Mouse (Mus musculus): ENCODE measurements around the gene Tbcc. TPM values are rescaled to one million over a fixed set of nuclear protein-coding genes. Genes with fewer than 3 reads are reported as not detected.
A peak's percentile ranks its signal among the peaks of the same experiment; 100 is the strongest.
"Not testable (repeated sequence)": the region's sequence is repeated elsewhere in the genome, so short reads cannot be mapped to it uniquely, and the experiment has no call there.

The Tbcc gene
- 52.6 and 55.6 TPM in 2 replicates for polyA plus RNA-seq (2015; fragmentation: Nextera tagmentation; extraction: Ambion mirVana)

- peak within 1 kb of the TSS; percentile 85 for H3K4me2 ChIP-seq (ENCODE audit: low read length)
- H3K27me3 ChIP-seq (replicated peaks; ENCODE audit: control insufficient read depth, insufficient read depth, low read length), result no peaks in the 10 kb centered on the region
- peak within 1 kb of the TSS; percentile 85 for H3K9ac ChIP-seq (replicated peaks; ENCODE audit: low read depth, low read length)
- ATAC-seq, result peak; percentile 94
- under 1% methylated on average over 40 of the region's 40 CpGs for WGBS
- no peaks in the 10 kb centered on the region for H3K9me3 ChIP-seq (ENCODE audit: control insufficient read depth, low read length)
- H3K4me1 ChIP-seq (replicated peaks; ENCODE audit: control insufficient read depth, insufficient read depth, low read length), result peaks cover 28% of the 10 kb centered on the region
- H3K27ac ChIP-seq (ENCODE audit: low read length), result peak within 1 kb of the TSS; percentile 97
- H3K36me3 ChIP-seq (ENCODE audit: control insufficient read depth, insufficient read depth), result no peaks in the 10 kb centered on the region
- peak within 1 kb of the TSS; percentile 62 for H3K4me3 ChIP-seq (replicated peaks; ENCODE audit: low read length)
These were observed at the start of gene Tbcc for GRCm38 (mm10) chr17:46890116-46890815. Gene Tbcc, plus strand, starts transcription at chr17:46890684.

- Histone ChIP-seq H3K4me3 (replicated peaks; ENCODE audit: low read length) (no peak overlapping the region), H3K27ac (ENCODE audit: low read length) (no peak overlapping the region), H3K4me1 (replicated peaks; ENCODE audit: control insufficient read depth, insufficient read depth, low read length) (no peaks in the 10 kb centered on the region), H3K36me3 (ENCODE audit: control insufficient read depth, insufficient read depth) (no peaks in the 10 kb centered on the region), H3K9me3 (ENCODE audit: control insufficient read depth, low read length) (no peaks in the 10 kb centered on the region), H3K4me2 (ENCODE audit: low read length) (no peak overlapping the region), H3K9ac (replicated peaks; ENCODE audit: low read depth, low read length) (no peak overlapping the region), H3K27me3 (replicated peaks; ENCODE audit: control insufficient read depth, insufficient read depth, low read length) (no peaks in the 10 kb centered on the region)
- WGBS, result 74% methylated on average over 2 of the region's 2 CpGs
- no peak for ATAC-seq
These were observed 47.5 kb upstream of the Tbcc start for GRCm38 (mm10) chr17:46843022-46843421.

GRCm38 (mm10) chr17:46843716-46844115 lies 46.8 kb upstream of the Tbcc start:
- no peak overlapping the region for H3K4me3 ChIP-seq (replicated peaks; ENCODE audit: low read length)
- 57% methylated on average over 7 of the region's 7 CpGs for WGBS
- no peaks in the 10 kb centered on the region for H3K27me3 ChIP-seq (replicated peaks; ENCODE audit: control insufficient read depth, insufficient read depth, low read length)
- ATAC-seq, result no peak
- no peak overlapping the region for H3K27ac ChIP-seq (ENCODE audit: low read length)
- H3K9ac ChIP-seq (replicated peaks; ENCODE audit: low read depth, low read length), result no peak overlapping the region
- H3K9me3 ChIP-seq (ENCODE audit: control insufficient read depth, low read length), result no peaks in the 10 kb centered on the region
- H3K36me3 ChIP-seq (ENCODE audit: control insufficient read depth, insufficient read depth), result no peaks in the 10 kb centered on the region
- H3K4me2 ChIP-seq (ENCODE audit: low read length), result no peak overlapping the region
- no peaks in the 10 kb centered on the region for H3K4me1 ChIP-seq (replicated peaks; ENCODE audit: control insufficient read depth, insufficient read depth, low read length)

GRCm38 (mm10) chr17:46844811-46845210 lies 45.7 kb upstream of the Tbcc start:
- Histone ChIP-seq H3K27ac (ENCODE audit: low read length) (no peak overlapping the region), H3K9me3 (ENCODE audit: control insufficient read depth, low read length) (no peaks in the 10 kb centered on the region), H3K4me3 (replicated peaks; ENCODE audit: low read length) (no peak overlapping the region), H3K27me3 (replicated peaks; ENCODE audit: control insufficient read depth, insufficient read depth, low read length) (no peaks in the 10 kb centered on the region), H3K36me3 (ENCODE audit: control insufficient read depth, insufficient read depth) (no peaks in the 10 kb centered on the region), H3K4me1 (replicated peaks; ENCODE audit: control insufficient read depth, insufficient read depth, low read length) (no peaks in the 10 kb centered on the region), H3K9ac (replicated peaks; ENCODE audit: low read depth, low read length) (no peak overlapping the region), H3K4me2 (ENCODE audit: low read length) (no peak overlapping the region)
- 64% methylated on average over 10 of the region's 10 CpGs for WGBS
- no peak for ATAC-seq

- WGBS, result 86% methylated on average over 12 of the region's 12 CpGs
These were observed 45.2 kb upstream of the Tbcc start for GRCm38 (mm10) chr17:46845262-46845661.

GRCm38 (mm10) chr17:46846573-46846972 lies 43.9 kb upstream of the Tbcc start:
- H3K4me2 ChIP-seq (ENCODE audit: low read length); H3K4me3 ChIP-seq (replicated peaks; ENCODE audit: low read length); H3K9ac ChIP-seq (replicated peaks; ENCODE audit: low read depth, low read length); H3K4me1 ChIP-seq (replicated peaks; ENCODE audit: control insufficient read depth, insufficient read depth, low read length); H3K27me3 ChIP-seq (replicated peaks; ENCODE audit: control insufficient read depth, insufficient read depth, low read length); ATAC-seq; H3K36me3 ChIP-seq (ENCODE audit: control insufficient read depth, insufficient read depth); H3K9me3 ChIP-seq (ENCODE audit: control insufficient read depth, low read length); H3K27ac ChIP-seq (ENCODE audit: low read length): not testable (repeated sequence)
- WGBS, result 95% methylated on average over 18 of the region's 18 CpGs

More at GRCm38 (mm10) chr17:46845262-46845661, 45.2 kb upstream of the Tbcc start:
- no peaks in the 10 kb centered on the region for H3K27me3 ChIP-seq (replicated peaks; ENCODE audit: control insufficient read depth, insufficient read depth, low read length)
- no peaks in the 10 kb centered on the region for H3K36me3 ChIP-seq (ENCODE audit: control insufficient read depth, insufficient read depth)
- no peak for ATAC-seq
- H3K4me3 ChIP-seq (replicated peaks; ENCODE audit: low read length), result no peak overlapping the region
- H3K9ac ChIP-seq (replicated peaks; ENCODE audit: low read depth, low read length), result no peak overlapping the region
- H3K4me1 ChIP-seq (replicated peaks; ENCODE audit: control insufficient read depth, insufficient read depth, low read length), result no peaks in the 10 kb centered on the region
- no peak overlapping the region for H3K27ac ChIP-seq (ENCODE audit: low read length)
- H3K4me2 ChIP-seq (ENCODE audit: low read length), result no peak overlapping the region
- H3K9me3 ChIP-seq (ENCODE audit: control insufficient read depth, low read length), result no peaks in the 10 kb centered on the region

- H3K4me3 ChIP-seq (replicated peaks; ENCODE audit: low read length), result no peak overlapping the region
- H3K4me1 ChIP-seq (replicated peaks; ENCODE audit: control insufficient read depth, insufficient read depth, low read length), result no peaks in the 10 kb centered on the region
- WGBS, result 90% methylated on average over 7 of the region's 7 CpGs
- no peaks in the 10 kb centered on the region for H3K27me3 ChIP-seq (replicated peaks; ENCODE audit: control insufficient read depth, insufficient read depth, low read length)
- no peak for ATAC-seq
- no peak overlapping the region for H3K9ac ChIP-seq (replicated peaks; ENCODE audit: low read depth, low read length)
- no peaks in the 10 kb centered on the region for H3K9me3 ChIP-seq (ENCODE audit: control insufficient read depth, low read length)
- no peaks in the 10 kb centered on the region for H3K36me3 ChIP-seq (ENCODE audit: control insufficient read depth, insufficient read depth)
- H3K4me2 ChIP-seq (ENCODE audit: low read length), result no peak overlapping the region
- H3K27ac ChIP-seq (ENCODE audit: low read length), result no peak overlapping the region
These were observed 43.3 kb upstream of the Tbcc start for GRCm38 (mm10) chr17:46847206-46847605.

- WGBS, result 54% methylated on average over 6 of the region's 6 CpGs
- H3K4me2 ChIP-seq (ENCODE audit: low read length), result no peak overlapping the region
- no peaks in the 10 kb centered on the region for H3K36me3 ChIP-seq (ENCODE audit: control insufficient read depth, insufficient read depth)
- H3K27me3 ChIP-seq (replicated peaks; ENCODE audit: control insufficient read depth, insufficient read depth, low read length), result no peaks in the 10 kb centered on the region
- H3K4me3 ChIP-seq (replicated peaks; ENCODE audit: low read length), result no peak overlapping the region
- H3K9me3 ChIP-seq (ENCODE audit: control insufficient read depth, low read length), result no peaks in the 10 kb centered on the region
- peaks cover 27% of the 10 kb centered on the region for H3K4me1 ChIP-seq (replicated peaks; ENCODE audit: control insufficient read depth, insufficient read depth, low read length)
- peak overlapping the region; percentile 1; the same call in 1 of the 2 replicates for H3K27ac ChIP-seq (ENCODE audit: low read length)
- no peak for ATAC-seq
- no peak overlapping the region for H3K9ac ChIP-seq (replicated peaks; ENCODE audit: low read depth, low read length)
These were observed 37.8 kb upstream of the Tbcc start for GRCm38 (mm10) chr17:46852725-46853124.

GRCm38 (mm10) chr17:46853281-46853680 lies 37.2 kb upstream of the Tbcc start:
- Histone ChIP-seq H3K9ac (replicated peaks; ENCODE audit: low read depth, low read length) (no peak overlapping the region), H3K36me3 (ENCODE audit: control insufficient read depth, insufficient read depth) (no peaks in the 10 kb centered on the region), H3K4me3 (replicated peaks; ENCODE audit: low read length) (no peak overlapping the region), H3K27ac (ENCODE audit: low read length) (peak overlapping the region; percentile 1; the same call in 1 of the 2 replicates), H3K9me3 (ENCODE audit: control insufficient read depth, low read length) (no peaks in the 10 kb centered on the region), H3K4me1 (replicated peaks; ENCODE audit: control insufficient read depth, insufficient read depth, low read length) (peaks cover 27% of the 10 kb centered on the region), H3K27me3 (replicated peaks; ENCODE audit: control insufficient read depth, insufficient read depth, low read length) (no peaks in the 10 kb centered on the region), H3K4me2 (ENCODE audit: low read length) (no peak overlapping the region)
- no peak for ATAC-seq
- 39% methylated on average over 6 of the region's 6 CpGs for whole genome bisulfite sequencing
